Mouse (Mus musculus): ENCODE measurements at regions not wholly inside any gene's neighbourhood (a gene's known extent, or its start where the extent isn't known, plus 50 kb on each side); places are given as distances from the start of the nearest gene placed in this dataset.
"Not testable (repeated sequence)": the region's sequence is repeated elsewhere in the genome, so short reads cannot be mapped to it uniquely, and the experiment has no call there.

DNA sequence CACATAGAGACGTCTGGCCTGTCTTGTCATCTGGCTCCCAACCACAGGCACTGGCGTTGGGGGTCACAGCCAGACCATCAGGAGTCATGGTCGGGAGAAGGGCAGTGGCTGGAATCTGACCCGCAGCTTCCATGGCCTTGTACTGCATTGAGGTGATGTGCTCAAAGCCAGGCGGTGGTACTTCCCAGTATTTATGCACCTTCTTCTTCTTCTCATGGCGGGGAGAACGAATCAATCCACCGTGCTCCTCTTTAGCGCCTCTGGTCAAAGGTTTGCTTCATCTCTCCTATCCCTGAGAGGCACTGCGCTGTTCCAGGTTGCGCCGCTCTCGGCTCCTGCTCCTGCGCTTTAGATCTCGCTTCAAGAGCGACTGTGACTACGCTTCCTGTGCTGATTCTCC is 374.8 kb downstream of the Pcdh18 start:
- ATAC-seq (no peak), DNase-seq (ENCODE audit: low spot score) (no peak)
- Histone ChIP-seq H3K9ac (replicated peaks; ENCODE audit: low read length) (no peak overlapping the region), H3K4me1 (ENCODE audit: insufficient read depth, low read length) (no peaks in the 10 kb centered on the region), H3K4me3 (ENCODE audit: low read length) (no peak overlapping the region), H3K36me3 (ENCODE audit: insufficient read depth, low read length) (no peaks in the 10 kb centered on the region), H3K27ac (no peak overlapping the region), H3K9me3 (ENCODE audit: low read length) (no peaks in the 10 kb centered on the region), H3K27me3 (ENCODE audit: insufficient read depth, low read length) (no peaks in the 10 kb centered on the region), H3K4me2 (ENCODE audit: low read depth, low read length) (no peak overlapping the region)
- WGBS = 95% methylated on average over 17 of the region's 17 CpGs
- TF ChIP-seq CTCF (IDR thresholded peaks at IDR 0.05; ENCODE audit: low read depth) = no peak

- H3K4me2 ChIP-seq (ENCODE audit: low read depth, low read length); H3K9ac ChIP-seq (replicated peaks; ENCODE audit: low read length); H3K4me1 ChIP-seq (ENCODE audit: insufficient read depth, low read length); H3K4me3 ChIP-seq (ENCODE audit: low read length); H3K36me3 ChIP-seq (ENCODE audit: insufficient read depth, low read length); H3K27ac ChIP-seq; DNase-seq (ENCODE audit: low spot score); H3K9me3 ChIP-seq (ENCODE audit: low read length); H3K27me3 ChIP-seq (ENCODE audit: insufficient read depth, low read length): not testable (repeated sequence)
- 0 out of 2 replicates have a peak, but pooled peaks have one; percentile 58 for ATAC-seq
- 78% methylated on average over 2 of the region's 4 CpGs for WGBS
Observed at GRCm38 (mm10) chr3:49377571-49377970, 379.6 kb downstream of the Pcdh18 start.

Measured in hindbrain, postnatal 0 days (tissue).